Mouse (Mus musculus): ENCODE data around the gene Mfsd11.
"Not testable (repeated sequence)": the region's sequence is repeated elsewhere in the genome, so short reads cannot be mapped to it uniquely, and the experiment has no call there.

Gene Mfsd11

GRCm38 (mm10) chr11:116821057-116821940 lies 30.9 kb upstream of the Mfsd11 start:
- DNase-seq (ENCODE audit: low read depth in 2 of 2, low spot score in 2 of 2): no peak

DNA sequence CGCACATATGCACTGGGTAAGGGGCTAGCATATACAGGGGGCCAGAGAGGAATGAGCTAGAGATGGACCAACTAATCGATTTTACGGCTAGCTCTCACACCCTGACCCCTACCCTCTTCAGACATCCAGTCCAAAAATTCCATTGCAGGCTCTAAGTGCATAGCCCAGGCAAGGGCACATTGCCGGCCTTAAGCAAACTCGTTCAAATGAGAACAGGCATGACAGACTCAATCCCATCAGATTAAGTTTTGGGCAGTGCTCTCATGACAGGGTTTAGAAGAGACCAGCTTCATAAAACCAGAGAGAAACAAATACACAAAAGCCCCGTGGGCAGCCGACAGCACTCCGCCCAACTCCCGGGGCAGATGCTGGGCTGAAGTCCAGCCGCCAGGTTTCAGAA lies 30.0 kb upstream of the Mfsd11 start:
- DNase-seq (ENCODE audit: low read depth in 2 of 2, low spot score in 2 of 2): no peak

DNA sequence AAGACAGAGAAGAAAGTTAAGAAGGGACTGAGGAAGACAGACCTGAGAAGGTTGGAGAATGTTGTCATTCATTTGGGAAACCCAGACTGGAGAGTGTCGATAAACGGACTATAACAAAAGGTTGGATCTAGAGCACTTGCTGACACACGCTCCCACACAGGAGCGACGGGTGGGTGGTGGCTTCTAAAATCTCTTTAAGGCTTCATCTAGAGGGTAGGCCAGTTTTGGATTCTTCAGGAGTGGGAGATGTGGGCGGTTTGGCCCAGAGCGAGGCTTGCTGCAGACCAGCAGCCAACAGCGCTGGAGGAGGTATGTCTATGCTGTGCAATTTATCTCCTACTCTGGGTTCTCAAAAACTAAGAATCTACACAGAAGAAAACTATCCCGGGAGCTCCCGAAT lies 29.6 kb upstream of the Mfsd11 start:
- no peak for DNase-seq (ENCODE audit: low read depth in 2 of 2, low spot score in 2 of 2)

GRCm38 (mm10) chr11:116823255-116823654 lies 29.0 kb upstream of the Mfsd11 start:
- DNase-seq (ENCODE audit: low read depth in 2 of 2, low spot score in 2 of 2): no peak

- not testable (repeated sequence) for DNase-seq (ENCODE audit: low read depth in 2 of 2, low spot score in 2 of 2)
Observed at GRCm38 (mm10) chr11:116823885-116824284, 28.4 kb upstream of the Mfsd11 start.

- DNase-seq (ENCODE audit: low read depth in 2 of 2, low spot score in 2 of 2): no peak
Observed at GRCm38 (mm10) chr11:116825230-116825629, 27.0 kb upstream of the Mfsd11 start.

GRCm38 (mm10) chr11:116826550-116827504 lies 25.4 kb upstream of the Mfsd11 start:
- DNase-seq (ENCODE audit: low read depth in 2 of 2, low spot score in 2 of 2): no peak

- no peak for DNase-seq (ENCODE audit: low read depth in 2 of 2, low spot score in 2 of 2)
Observed at GRCm38 (mm10) chr11:116827534-116828165, 24.6 kb upstream of the Mfsd11 start, which contains the start of gene Mxra7. Gene Mxra7 (minus strand): TSS chr11:116828046.

- DNase-seq (ENCODE audit: low read depth in 2 of 2, low spot score in 2 of 2): no peak
Observed at GRCm38 (mm10) chr11:116832172-116832685, 20.0 kb upstream of the Mfsd11 start.

DNA sequence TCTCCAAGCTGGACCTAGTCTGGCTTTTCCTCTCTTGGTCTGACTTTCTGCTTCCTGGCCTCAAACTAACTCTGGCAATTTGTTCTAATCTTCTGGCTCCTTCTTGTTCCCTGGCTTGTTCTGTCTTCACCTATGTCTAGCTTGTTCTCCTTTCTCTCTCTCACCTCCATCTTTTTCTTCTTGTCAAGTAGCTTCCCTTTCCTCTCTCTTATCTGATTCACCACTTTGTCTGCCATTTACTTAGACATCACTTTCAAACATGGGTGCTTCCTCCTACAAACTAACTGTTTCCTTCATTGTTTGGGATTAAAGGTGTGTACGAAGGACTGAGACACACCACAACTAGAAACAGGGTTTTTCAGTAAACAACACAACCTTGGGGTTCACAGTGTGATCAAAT lies 17.3 kb upstream of the Mfsd11 start:
- DNase-seq (ENCODE audit: low read depth in 2 of 2, low spot score in 2 of 2): no peak

GRCm38 (mm10) chr11:116836283-116836682 lies 16.0 kb upstream of the Mfsd11 start:
- DNase-seq (ENCODE audit: low read depth in 2 of 2, low spot score in 2 of 2): no peak

- DNase-seq (ENCODE audit: low read depth in 2 of 2, low spot score in 2 of 2): no peak
Observed at GRCm38 (mm10) chr11:116837441-116837840, 14.8 kb upstream of the Mfsd11 start.

DNA sequence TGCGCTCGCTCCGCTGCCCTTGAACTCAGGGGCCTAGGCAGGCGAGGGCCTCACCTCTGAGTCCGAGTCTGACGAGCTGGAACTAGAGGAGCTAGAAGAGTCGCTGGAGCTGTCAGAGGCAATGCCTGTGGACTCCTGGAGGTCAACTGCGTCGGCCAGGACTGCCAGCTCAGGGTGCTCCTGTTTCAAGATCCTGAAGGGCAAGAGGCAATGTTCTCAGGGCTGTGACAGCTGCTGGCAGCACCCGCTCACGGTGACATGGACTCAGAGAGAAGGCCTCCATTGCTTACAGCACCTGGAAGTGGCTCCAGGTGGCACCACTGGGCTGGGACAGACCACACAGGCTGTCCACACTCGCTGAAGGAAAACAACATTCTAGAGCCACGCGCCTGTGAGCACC lies 13.3 kb upstream of the Mfsd11 start:
- DNase-seq (ENCODE audit: low read depth in 2 of 2, low spot score in 2 of 2): no peak

DNA sequence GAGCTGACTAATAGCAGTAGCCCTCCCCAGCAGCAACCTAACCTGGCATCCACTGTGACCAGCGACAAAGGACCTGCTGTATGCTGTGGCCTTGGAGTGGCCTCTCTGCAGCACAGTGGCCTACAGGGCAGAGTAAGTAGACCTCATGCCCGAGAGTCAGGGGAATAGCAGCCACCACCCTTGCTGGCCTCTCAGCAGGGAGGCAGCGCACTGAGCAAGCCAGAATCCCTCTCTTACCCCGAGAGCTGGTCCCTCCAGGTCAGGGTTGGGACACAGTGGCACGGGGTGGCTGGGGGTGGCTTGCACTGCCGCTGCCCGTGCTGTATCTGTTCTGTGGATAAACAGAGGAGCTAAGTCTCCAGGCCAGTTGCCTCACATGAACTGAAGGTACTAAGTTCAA lies 12.6 kb upstream of the Mfsd11 start:
- no peak for DNase-seq (ENCODE audit: low read depth in 2 of 2, low spot score in 2 of 2)

- DNase-seq (ENCODE audit: low read depth in 2 of 2, low spot score in 2 of 2): no peak
Observed at GRCm38 (mm10) chr11:116840748-116841147, 11.5 kb upstream of the Mfsd11 start.

DNA sequence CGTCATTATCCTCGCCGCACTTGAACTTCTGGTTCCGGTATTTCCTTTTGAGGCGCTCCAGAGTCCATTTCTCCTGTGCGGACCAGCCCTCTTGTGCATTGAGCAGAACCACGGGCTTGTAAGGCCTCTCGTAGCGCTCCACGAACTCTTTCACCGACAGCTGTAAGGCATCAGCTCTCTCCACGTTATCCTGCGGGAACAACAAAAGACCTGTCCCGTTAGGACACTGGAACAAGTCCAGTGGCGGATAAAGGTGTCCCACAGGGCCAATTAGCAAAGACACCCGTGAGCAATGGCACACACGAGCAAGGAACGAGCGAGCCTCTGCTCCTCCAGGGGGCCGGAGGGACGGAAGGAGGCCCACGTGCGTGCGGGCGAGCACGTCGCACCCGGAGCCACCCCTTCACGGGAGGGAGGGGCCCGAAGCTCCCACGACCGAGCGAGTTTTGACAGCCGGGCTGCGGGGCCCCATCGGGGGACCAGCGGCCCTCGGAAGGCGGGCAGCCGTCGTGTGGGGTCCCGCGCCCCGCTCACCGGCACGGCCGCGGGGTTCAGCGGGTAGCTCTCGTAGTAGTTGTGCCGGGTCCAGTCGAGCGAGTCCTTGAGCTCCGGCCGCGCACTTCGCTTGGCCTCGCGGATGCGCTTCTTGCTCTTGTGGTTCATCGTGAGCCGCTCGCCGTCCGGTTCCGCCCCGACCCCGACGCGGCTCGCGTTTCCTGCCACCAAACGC lies 9.5 kb upstream of the Mfsd11 start:
- DNase-seq (ENCODE audit: low read depth in 2 of 2, low spot score in 2 of 2): peak; percentile 52 to 57

DNA sequence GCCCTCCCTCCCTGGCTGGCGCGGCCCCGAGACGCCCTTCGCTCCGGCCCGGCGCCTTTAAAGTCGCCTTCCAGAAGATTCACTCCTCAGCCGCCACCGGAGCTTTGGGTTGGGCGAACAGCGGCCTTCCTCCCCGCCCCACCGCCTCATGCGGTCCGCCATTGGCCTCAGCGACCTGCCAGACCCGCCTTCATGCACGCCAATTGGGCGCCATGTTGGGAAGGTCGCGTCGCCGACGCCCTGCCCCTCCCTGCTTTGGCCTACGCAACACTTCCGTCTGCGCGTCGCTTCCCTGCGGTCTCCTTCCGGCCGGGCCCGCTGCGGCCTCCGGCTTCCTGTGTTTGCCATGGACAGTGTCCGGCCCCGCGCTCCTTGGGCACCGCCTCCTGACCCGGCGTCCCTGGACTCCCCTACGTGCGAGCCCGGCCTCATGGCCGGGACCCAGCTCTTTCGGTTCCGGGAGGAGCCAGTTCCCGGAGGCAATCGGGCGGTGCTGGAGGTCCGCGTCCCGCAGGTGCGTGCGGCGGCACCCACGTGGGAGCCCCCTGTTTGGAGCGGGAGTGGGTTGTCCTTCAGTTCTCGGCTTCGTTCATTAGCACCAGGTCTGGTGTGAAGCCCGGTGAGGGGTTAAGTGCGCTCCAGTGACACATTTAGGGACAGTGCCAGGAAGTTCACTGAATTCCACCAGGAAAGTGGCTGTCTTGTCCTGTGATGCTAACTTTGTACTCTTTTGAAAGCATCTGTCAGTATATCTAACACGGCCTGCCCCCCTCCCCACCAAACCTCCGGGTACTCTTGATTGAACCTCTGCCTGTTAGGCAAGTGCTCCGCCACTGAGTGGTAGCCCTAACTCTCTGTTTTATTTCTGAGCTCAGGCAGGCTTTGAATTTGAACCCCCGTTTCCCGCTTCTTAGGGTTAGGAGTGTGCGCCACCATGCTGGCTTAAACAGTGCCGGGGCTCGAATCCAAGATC lies 8.7 kb upstream of the Mfsd11 start, which contains the start of the genes Mettl23 and Jmjd6:
Mettl23 (plus strand) TSS at position 18 of the 973 bp plus-strand sequence.
Jmjd6 (minus strand) TSS at position 189 of the 973 bp plus-strand sequence.
- DNase-seq (ENCODE audit: low read depth in 2 of 2, low spot score in 2 of 2): peak; percentile 90 to 94

DNA sequence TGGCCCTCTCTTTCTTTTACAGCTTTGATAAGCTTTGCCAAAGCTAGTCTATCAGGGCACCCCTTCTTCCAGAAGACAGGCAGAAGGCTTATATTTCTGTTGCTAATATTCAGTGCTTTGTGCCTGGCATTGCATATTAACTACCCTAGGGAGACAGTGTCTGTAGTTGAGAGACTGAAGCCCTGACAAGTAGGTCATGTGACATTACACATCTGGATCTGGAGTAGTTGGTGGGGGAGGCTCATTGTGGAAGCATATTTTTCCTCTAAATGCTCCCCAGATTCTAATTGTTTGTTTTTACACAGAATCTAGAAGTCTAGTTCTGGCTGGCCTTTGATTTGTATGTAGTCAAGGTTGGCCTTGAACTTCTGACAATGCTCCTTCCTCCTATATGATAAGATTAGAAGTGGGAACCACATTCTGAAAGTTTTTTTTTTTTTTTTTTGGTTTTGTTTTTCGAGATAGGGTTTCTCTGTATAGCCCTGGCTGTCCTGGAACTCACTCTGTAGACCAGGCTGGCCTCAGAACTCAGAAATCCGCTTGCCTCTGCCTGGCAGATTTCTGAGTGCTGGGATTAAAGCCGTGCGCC lies 5.6 kb upstream of the Mfsd11 start:
- no peak for DNase-seq (ENCODE audit: low read depth in 2 of 2, low spot score in 2 of 2)
